Mouse (Mus musculus) Patski (cell line): ENCODE results near the gene Sbno1. TPM values are rescaled to one million over a fixed set of nuclear protein-coding genes. Genes with fewer than 3 reads are reported as not detected.
"Not testable (repeated sequence)": the region's sequence is repeated elsewhere in the genome, so short reads cannot be mapped to it uniquely, and the experiment has no call there.

Source experiments
- ATAC-seq: fragments of 100-300 bp; one replicate; pipeline ENCODE4 v1.8.0; 2021
- CTCF ChIA-PET: fragments of 350-600 bp; sonication (Branson Sonifier 250); formaldehyde crosslinking; loops from one replicate; lab custom pipeline; 2022; ENCODE audit warnings: inconsistent platforms; lab: Charles Lee
- POLR2A ChIA-PET: fragments of 350-600 bp; sonication (Branson Sonifier 250); formaldehyde crosslinking; loops from one replicate; lab custom pipeline; 2022; ENCODE audit warnings: antibody characterized with exemption, inconsistent platforms; lab: Charles Lee
- DNase-seq: peaks from one replicate; pipeline ENCODE4 v3.0.0-alpha.2; 2011; ENCODE audit warnings: low read depth, low spot score
- H3K27me3 ChIP-seq: fragments of 371-371 bp; one replicate; pipeline ENCODE4 v1.5.1; 2021
- CTCF ChIP-seq: fragments of 100-300 bp; IDR thresholded peaks from one replicate; pipeline ENCODE4 v1.5.1; 2021
- in situ Hi-C: fragments of 300-500 bp; cut with MboI; formaldehyde crosslinking; loops from 3 replicates; pipeline ENCODE4 v1.11.1; 2018; ENCODE audit warnings: low pct_unique_long_range_greater_than_20kb, mixed read lengths
- polyA plus RNA-seq: library from polyadenylated mRNA; unstranded; gene quantifications from one replicate; pipeline ENCODE4 v1.2.3, GENCODE M21; 2021

Sbno1 gene
- polyA plus RNA-seq, 1 experiment from 2014 or later = 59.0 TPM

- CTCF ChIA-PET = interaction anchor here (1.0 to 1.5 kb wide), 2 partner anchors 17 to 21 kb away, joined by 3 to 4 read pairs; no protein-coding TSS in a partner anchor
Observed at GRCm38 (mm10) chr5:124350350-124350749, 75.5 kb downstream of the Sbno1 start.

GRCm38 (mm10) chr5:124349196-124349595 is 76.6 kb downstream of the Sbno1 start:
- DNase-seq (no peak), ATAC-seq (no peak)
- POLR2A ChIA-PET = interaction anchor here (0.7 kb wide), 1 partner anchor 22 kb away, joined by 4 read pairs; the partner anchor contains the start of genes 2810006K23Rik and Mphosph9
- in situ Hi-C loops = no loop called here
- H3K27me3 ChIP-seq = no peaks in the 10 kb centered on the region
- CTCF ChIA-PET = interaction anchor here (0.6 to 1.5 kb wide), 2 partner anchors 16 to 28 kb away, joined by 3 to 4 read pairs; no protein-coding TSS in a partner anchor
- no peak for TF ChIP-seq CTCF

More at GRCm38 (mm10) chr5:124350350-124350749, 75.5 kb downstream of the Sbno1 start:
- no peaks in the 10 kb centered on the region for H3K27me3 ChIP-seq
- TF ChIP-seq CTCF = no peak
- ATAC-seq = no peak
- DNase-seq = no peak
- in situ Hi-C loops = no loop called here
- POLR2A ChIA-PET = interaction anchor here (0.6 kb wide), 1 partner anchor 8 kb away, joined by 3 read pairs; no protein-coding TSS in a partner anchor

GRCm38 (mm10) chr5:124342897-124343296 is 82.9 kb downstream of the Sbno1 start:
- DNase-seq (no peak), ATAC-seq (no peak)
- H3K27me3 ChIP-seq = no peaks in the 10 kb centered on the region
- in situ Hi-C loops = no loop called here
- ChIA-PET POLR2A (interaction anchor here (0.5 kb wide), 1 partner anchor 7 kb away, joined by 3 read pairs; no protein-coding TSS in a partner anchor), CTCF (interaction anchor here (0.7 kb wide), 1 partner anchor 12 kb away, joined by 3 read pairs; no protein-coding TSS in a partner anchor)
- TF ChIP-seq CTCF = no peak

GRCm38 (mm10) chr5:124341753-124342339 is 84.0 kb downstream of the Sbno1 start:
- POLR2A ChIA-PET, DNase-seq, CTCF ChIA-PET, H3K27me3 ChIP-seq, in situ Hi-C loops: not testable (repeated sequence)
- peak; percentile 76 for ATAC-seq

- ChIA-PET CTCF (interaction anchor here (0.7 to 1.2 kb wide), 3 partner anchors 9 to 91 kb away, joined by 3 read pairs; no protein-coding TSS in a partner anchor), POLR2A (interaction anchor here (1.2 kb wide), 1 partner anchor 11 kb away, joined by 3 read pairs; the partner anchor contains the start of genes 2810006K23Rik and Mphosph9)
- DNase-seq (no peak), ATAC-seq (no peak)
- no peaks in the 10 kb centered on the region for H3K27me3 ChIP-seq
- TF ChIP-seq CTCF = no peak
- in situ Hi-C loops = no loop called here
Observed at GRCm38 (mm10) chr5:124338791-124339190, 87.0 kb downstream of the Sbno1 start.

- DNase-seq (no peak), ATAC-seq (no peak)
Observed at GRCm38 (mm10) chr5:124337909-124338308, 87.9 kb downstream of the Sbno1 start.

GRCm38 (mm10) chr5:124337103-124337502 is 88.7 kb downstream of the Sbno1 start:
- POLR2A ChIA-PET = no interaction called here

More at GRCm38 (mm10) chr5:124337909-124338308, 87.9 kb downstream of the Sbno1 start:
- H3K27me3 ChIP-seq = no peaks in the 10 kb centered on the region
- ChIA-PET CTCF (no interaction called here), POLR2A (no interaction called here)
- in situ Hi-C loops = no loop called here
- TF ChIP-seq CTCF = no peak

GRCm38 (mm10) chr5:124334392-124334791 is 91.4 kb downstream of the Sbno1 start:
- DNase-seq = no peak
- no peaks in the 10 kb centered on the region for H3K27me3 ChIP-seq
- POLR2A ChIA-PET = no interaction called here
- no peak for TF ChIP-seq CTCF
- in situ Hi-C loops = no loop called here
- no peak for ATAC-seq
- CTCF ChIA-PET = interaction anchor here (2.1 kb wide), 1 partner anchor 12 kb away, joined by 7 read pairs; no protein-coding TSS in a partner anchor

More at GRCm38 (mm10) chr5:124337103-124337502, 88.7 kb downstream of the Sbno1 start:
- no peak for TF ChIP-seq CTCF
- DNase-seq (no peak), ATAC-seq (no peak)
- CTCF ChIA-PET = no interaction called here
- no peaks in the 10 kb centered on the region for H3K27me3 ChIP-seq
- in situ Hi-C loops = no loop called here

GRCm38 (mm10) chr5:124330086-124330485 is 95.7 kb downstream of the Sbno1 start:
- ChIA-PET CTCF (interaction anchor here (1.1 to 1.4 kb wide), 3 partner anchors 9 to 20 kb away, joined by 3 read pairs; no protein-coding TSS in a partner anchor), POLR2A (no interaction called here)
- H3K27me3 ChIP-seq = no peaks in the 10 kb centered on the region
- ATAC-seq (no peak), DNase-seq (no peak)
- in situ Hi-C loops = no loop called here
- no peak for TF ChIP-seq CTCF

- no peak for TF ChIP-seq CTCF
- DNase-seq = peak; percentile 99
- H3K27me3 ChIP-seq = no peaks in the 10 kb centered on the region
- ChIA-PET CTCF (interaction anchor here (0.8 to 1.2 kb wide), 2 partner anchors 8 to 28 kb away, joined by 3 read pairs; no protein-coding TSS in a partner anchor), POLR2A (interaction anchor here (0.7 to 1.7 kb wide), 5 partner anchors 11 to 32 kb away, joined by 3 to 7 read pairs (median 4); no protein-coding TSS in a partner anchor)
- ATAC-seq = peak; percentile 86
- in situ Hi-C loops = no loop called here
Observed at GRCm38 (mm10) chr5:124327510-124328364, 98.1 kb downstream of the Sbno1 start, which contains the start of the genes Mphosph9 and 2810006K23Rik. Gene Mphosph9 (minus strand): TSS chr5:124327972. Gene 2810006K23Rik (plus strand): TSS chr5:124328089.
